Mouse (Mus musculus) ovary, adult 18-20 months (tissue): Measurements from ENCODE around the gene Fuca1.

Source experiments
- DNase-seq: peaks from one replicate; pipeline ENCODE4 v3.0.0; 2022; ENCODE audit warnings: low spot score, mixed read lengths

Gene Fuca1

GRCm38 (mm10) chr4:135981524-135982063 lies 61.1 kb downstream of the Fuca1 start:
- no peak for DNase-seq

GRCm38 (mm10) chr4:135984556-135984955 lies 64.0 kb downstream of the Fuca1 start:
- DNase-seq: no peak

- DNase-seq: no peak
Observed at GRCm38 (mm10) chr4:135985193-135985592, 64.7 kb downstream of the Fuca1 start.

GRCm38 (mm10) chr4:135985769-135986168 lies 65.2 kb downstream of the Fuca1 start:
- no peak for DNase-seq

- no peak for DNase-seq
Observed at GRCm38 (mm10) chr4:135986301-135986942, 65.9 kb downstream of the Fuca1 start.

- peak; percentile 84 for DNase-seq
Observed at GRCm38 (mm10) chr4:135986943-135987710, 66.6 kb downstream of the Fuca1 start, which contains the start of gene Pithd1. TSS of gene Pithd1 (minus strand) at chr4:135987264.

- no peak for DNase-seq
Observed at GRCm38 (mm10) chr4:135987714-135988113, 67.2 kb downstream of the Fuca1 start.
